Mouse (Mus musculus) ES-Bruce4 (cell line): Measurements from ENCODE around the gene 3110021N24Rik. TPM values are rescaled to one million over a fixed set of nuclear protein-coding genes. Genes with fewer than 3 reads are reported as not detected.

Experiments used
- H3K27ac ChIP-seq: 2 replicates; pipeline ENCODE4 v1.5.1; 2012; ENCODE audit warnings: low read length, inconsistent platforms; ENCODE audit not compliant: insufficient read depth
- H3K27me3 ChIP-seq: 2 replicates; pipeline ENCODE4 v1.6.1; 2012; ENCODE audit warnings: mild to moderate bottlenecking, low read length, inconsistent platforms; ENCODE audit not compliant: control insufficient read depth, poor library complexity, insufficient read depth, severe bottlenecking
- H3K36me3 ChIP-seq: 2 replicates; pipeline ENCODE4 v1.6.1; 2012; ENCODE audit warnings: inconsistent platforms, mild to moderate bottlenecking, low read length, moderate library complexity; ENCODE audit not compliant: control insufficient read depth, poor library complexity, insufficient read depth, severe bottlenecking
- H3K4me1 ChIP-seq: one replicate; pipeline ENCODE4 v1.8.1; 2011; ENCODE audit warnings: low read length; ENCODE audit not compliant: control insufficient read depth, insufficient read depth
- H3K4me3 ChIP-seq: 2 replicates; pipeline ENCODE4 v1.5.1; 2011; ENCODE audit warnings: low read depth, mild to moderate bottlenecking, low read length
- H3K9ac ChIP-seq: 2 replicates; pipeline ENCODE4 v1.6.1; 2012; ENCODE audit warnings: low read depth, mild to moderate bottlenecking, inconsistent platforms; ENCODE audit not compliant: poor library complexity, severe bottlenecking
- H3K9me3 ChIP-seq: replicated peaks from 2 replicates; pipeline ENCODE4 v1.6.1; 2012; ENCODE audit warnings: mild to moderate bottlenecking, low read length, inconsistent platforms; ENCODE audit not compliant: control insufficient read depth, poor library complexity, insufficient read depth, severe bottlenecking
- CTCF ChIP-seq: IDR thresholded peaks from one replicate; pipeline ENCODE4 v1.8.1; 2011; ENCODE audit warnings: low read depth, low read length
- EP300 ChIP-seq: IDR thresholded peaks from 2 replicates; pipeline ENCODE4 v1.6.1; 2011; ENCODE audit warnings: low read depth, low read length; ENCODE audit not compliant: insufficient read depth
- POLR2A ChIP-seq: IDR thresholded peaks from one replicate; pipeline ENCODE4 v1.8.1; 2011; ENCODE audit warnings: low read length; ENCODE audit not compliant: insufficient read depth
- polyA plus RNA-seq: library from polyadenylated mRNA; stranded (reverse); fragments of >200 nt; gene quantifications from 2 replicates; pipeline ENCODE4 v1.2.4, GENCODE M21; 2011; ENCODE audit warnings: low read depth; ENCODE audit not compliant: missing spikeins, insufficient read depth, insufficient read length

3110021N24Rik gene
- polyA plus RNA-seq, 1 experiment, result not detected

DNA sequence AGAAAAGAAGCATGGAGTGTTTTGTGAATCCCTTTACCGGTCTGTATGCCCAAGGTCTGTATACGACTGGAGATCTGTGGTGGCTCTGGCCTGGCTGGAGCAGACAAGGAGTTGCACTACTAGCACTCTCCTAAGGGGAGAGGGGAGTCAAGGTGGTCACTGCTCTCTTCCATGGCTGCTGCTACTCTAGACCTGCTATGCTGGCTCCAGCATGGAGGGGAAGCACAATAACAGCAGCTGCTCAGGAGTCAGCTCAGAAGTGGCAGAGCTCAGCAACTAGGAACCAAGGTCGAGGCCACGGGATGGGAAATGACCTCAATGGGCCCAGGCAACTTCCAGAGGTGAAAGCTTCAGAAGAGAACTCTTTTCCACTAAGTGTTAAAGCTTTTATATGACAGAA, 91.7 kb downstream of the 3110021N24Rik start:
- Histone ChIP-seq H3K4me1 (no peaks in the 10 kb centered on the region), H3K27ac (no peak overlapping the region), H3K36me3 (no peaks in the 10 kb centered on the region), H3K9ac (no peak overlapping the region), H3K9me3 (no peaks in the 10 kb centered on the region), H3K4me3 (no peak overlapping the region), H3K27me3 (no peaks in the 10 kb centered on the region)
- no peak for TF ChIP-seq POLR2A
- TF ChIP-seq CTCF, result no peak
- TF ChIP-seq EP300, result no peak

DNA sequence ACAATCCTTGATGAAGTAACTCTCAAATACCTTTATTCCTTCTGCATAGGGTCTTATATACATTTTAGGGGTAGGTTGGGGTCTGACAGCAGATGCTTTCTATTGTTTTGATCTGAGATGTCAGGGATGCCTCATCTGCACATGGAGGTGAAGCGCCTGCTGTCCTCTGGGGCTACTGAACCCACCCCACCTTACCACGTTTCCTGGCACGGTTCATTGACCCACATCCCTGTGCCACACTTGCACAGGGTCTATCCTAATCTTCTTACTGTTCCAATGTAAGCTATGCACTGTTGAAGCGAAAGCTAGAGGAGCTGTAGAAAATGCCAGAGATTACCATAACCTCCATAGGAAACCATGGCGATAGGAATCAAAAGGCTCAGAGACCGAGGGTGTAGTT, 92.1 kb downstream of the 3110021N24Rik start:
- Histone ChIP-seq H3K27me3 (no peaks in the 10 kb centered on the region), H3K36me3 (no peaks in the 10 kb centered on the region), H3K4me3 (no peak overlapping the region), H3K9me3 (no peaks in the 10 kb centered on the region), H3K4me1 (no peaks in the 10 kb centered on the region), H3K27ac (no peak overlapping the region), H3K9ac (no peak overlapping the region)
- no peak for TF ChIP-seq CTCF
- no peak for TF ChIP-seq POLR2A
- TF ChIP-seq EP300, result no peak

GRCm38 (mm10) chr4:108825677-108826076, 106.2 kb downstream of the 3110021N24Rik start:
- Histone ChIP-seq H3K9me3 (no peaks in the 10 kb centered on the region), H3K36me3 (peaks cover 53% of the 10 kb centered on the region), H3K4me3 (no peak overlapping the region), H3K4me1 (no peaks in the 10 kb centered on the region), H3K27ac (no peak overlapping the region), H3K9ac (no peak overlapping the region), H3K27me3 (no peaks in the 10 kb centered on the region)
- TF ChIP-seq CTCF (no peak), EP300 (no peak), POLR2A (no peak)

- H3K9me3 ChIP-seq, result no peaks in the 10 kb centered on the region
- TF ChIP-seq CTCF (no peak), EP300 (no peak), POLR2A (no peak)
- H3K9ac ChIP-seq, result no peak overlapping the region
- no peak overlapping the region for H3K4me3 ChIP-seq
- no peaks in the 10 kb centered on the region for H3K27me3 ChIP-seq
- no peak overlapping the region for H3K27ac ChIP-seq
- H3K36me3 ChIP-seq, result peaks cover 50% of the 10 kb centered on the region
- no peaks in the 10 kb centered on the region for H3K4me1 ChIP-seq
These were observed 106.6 kb downstream of the 3110021N24Rik start for GRCm38 (mm10) chr4:108826096-108826495.

GRCm38 (mm10) chr4:108826643-108827042, 107.2 kb downstream of the 3110021N24Rik start:
- Histone ChIP-seq H3K4me3 (no peak overlapping the region), H3K9ac (no peak overlapping the region), H3K36me3 (peaks cover 49% of the 10 kb centered on the region), H3K27ac (no peak overlapping the region), H3K4me1 (no peaks in the 10 kb centered on the region), H3K27me3 (no peaks in the 10 kb centered on the region), H3K9me3 (no peaks in the 10 kb centered on the region)
- TF ChIP-seq POLR2A (no peak), EP300 (no peak), CTCF (no peak)

GRCm38 (mm10) chr4:108830698-108831097, 111.2 kb downstream of the 3110021N24Rik start:
- Histone ChIP-seq H3K9me3 (no peaks in the 10 kb centered on the region), H3K27me3 (no peaks in the 10 kb centered on the region), H3K27ac (no peak overlapping the region), H3K4me3 (no peak overlapping the region), H3K4me1 (no peaks in the 10 kb centered on the region), H3K9ac (no peak overlapping the region), H3K36me3 (peaks cover 25% of the 10 kb centered on the region)
- TF ChIP-seq POLR2A, result no peak
- no peak for TF ChIP-seq EP300
- no peak for TF ChIP-seq CTCF

Other genes starting within 250 kb of the 3110021N24Rik start
- gene Prpf38a, start 140.3 kb upstream of the 3110021N24Rik start, polyA plus RNA-seq, result 119 and 121 TPM in 2 replicates
- gene Orc1, start 140.2 kb upstream of the 3110021N24Rik start, polyA plus RNA-seq, result 69.3 and 71.1 TPM in 2 replicates
- 47.8 and 49.0 TPM in 2 replicates for gene Cc2d1b, start 99.7 kb upstream of the 3110021N24Rik start, polyA plus RNA-seq
- 16.0 and 17.7 TPM in 2 replicates for gene Zfyve9, start 61.1 kb downstream of the 3110021N24Rik start, polyA plus RNA-seq
- 152 and 155 TPM in 2 replicates for gene Btf3l4, start 114.0 kb downstream of the 3110021N24Rik start, polyA plus RNA-seq
- 90.6 and 99.2 TPM in 2 replicates for gene Txndc12, start 115.0 kb downstream of the 3110021N24Rik start, polyA plus RNA-seq
- gene Kti12, start 128.1 kb downstream of the 3110021N24Rik start, polyA plus RNA-seq, result 20.1 and 20.7 TPM in 2 replicates
- gene A730015C16Rik, start 129.0 kb downstream of the 3110021N24Rik start, polyA plus RNA-seq, result not detected in 2 replicates
- 16.3 and 17.0 TPM in 2 replicates for gene Rab3b, start 159.4 kb downstream of the 3110021N24Rik start, polyA plus RNA-seq